Mouse (Mus musculus) neural tube, embryonic 11.5 days (tissue): ENCODE data around the gene Col4a3bp. TPM values are rescaled to one million over a fixed set of nuclear protein-coding genes. Genes with fewer than 3 reads are reported as not detected.

ENCODE experiments used
- ATAC-seq: fragments of 200-750 bp; cut with Nextera tagmentation; 2 replicates; pipeline ENCODE4 v1.8.0; 2017; ENCODE audit warnings: moderate number of reproducible peaks, mild to moderate bottlenecking, moderate TSS enrichment, moderate library complexity; ENCODE audit not compliant: insufficient read depth, low FRiP score, low TSS enrichment
- DNase-seq: peaks from one replicate; pipeline ENCODE4 v3.0.0-alpha.2; 2015; ENCODE audit warnings: low spot score
- H3K27ac ChIP-seq: fragments of 300-500 bp; sonication (generic); 2 replicates; pipeline ENCODE4 v1.5.1; 2014; ENCODE audit warnings: low read depth, mild to moderate bottlenecking, low read length
- H3K27me3 ChIP-seq: fragments of 300-500 bp; sonication (generic); 2 replicates; pipeline ENCODE4 v1.6.1; 2014; ENCODE audit warnings: mild to moderate bottlenecking, low read length, mixed read lengths; ENCODE audit not compliant: control insufficient read depth, insufficient read depth
- H3K36me3 ChIP-seq: fragments of 300-500 bp; sonication (generic); 2 replicates; pipeline ENCODE4 v1.6.1; 2014; ENCODE audit warnings: mild to moderate bottlenecking, low read length, moderate library complexity, mixed read lengths; ENCODE audit not compliant: control insufficient read depth, insufficient read depth
- H3K4me1 ChIP-seq: fragments of 300-500 bp; sonication (generic); 2 replicates; pipeline ENCODE4 v1.6.1; 2014; ENCODE audit warnings: low read length, mixed read lengths; ENCODE audit not compliant: control insufficient read depth, insufficient read depth
- H3K4me2 ChIP-seq: fragments of 300-500 bp; sonication (generic); 2 replicates; pipeline ENCODE4 v1.6.1; 2014; ENCODE audit warnings: low read depth, mild to moderate bottlenecking, moderate library complexity
- H3K4me3 ChIP-seq: fragments of 300-500 bp; sonication (generic); 2 replicates; pipeline ENCODE4 v1.5.1; 2014; ENCODE audit warnings: low read depth, low read length
- H3K9ac ChIP-seq: fragments of 300-500 bp; sonication (generic); 2 replicates; pipeline ENCODE4 v1.6.1; 2014; ENCODE audit warnings: mild to moderate bottlenecking, low read length
- H3K9me3 ChIP-seq: fragments of 300-500 bp; sonication (generic); 2 replicates; pipeline ENCODE4 v1.6.1; 2016; ENCODE audit warnings: low read length; ENCODE audit not compliant: control insufficient read depth
- WGBS: fragments of 180-500 bp; shearing (Covaris S2); extraction: QIAGEN DNeasy Blood & Tissue Kit; methylation state at CpG from one replicate; pipeline ENCODE4 v1.1.7; 2014; 5-methylcytosine and 5-hydroxymethylcytosine counted together
- polyA plus RNA-seq: library from polyadenylated mRNA; unstranded; fragments of >200 nt; fragmentation: Nextera tagmentation; extraction: Ambion mirVana; gene quantifications from 2 replicates; pipeline ENCODE4 v1.2.1, GENCODE M21; 2014

The Col4a3bp gene
- polyA plus RNA-seq, 1 experiment from 2014 or later: 5.9 TPM

- 0% methylated on average over 70 of the region's 70 CpGs for WGBS
- peak within 1 kb of the TSS; percentile 71 for H3K4me2 ChIP-seq
- H3K4me1 ChIP-seq: peaks cover 22% of the 10 kb centered on the region
- H3K4me3 ChIP-seq: peak within 1 kb of the TSS; percentile 88
- peak within 1 kb of the TSS; percentile 97 for H3K27ac ChIP-seq
- peak within 1 kb of the TSS; percentile 86 for H3K9ac ChIP-seq
- no peaks in the 10 kb centered on the region for H3K27me3 ChIP-seq
- peaks cover 4% of the 10 kb centered on the region for H3K36me3 ChIP-seq
- H3K9me3 ChIP-seq: no peaks in the 10 kb centered on the region
- DNase-seq (peak; percentile 98), ATAC-seq (peak; percentile 100)
Observed at GRCm38 (mm10) chr13:96670406-96671077, 128.1 kb downstream of the Col4a3bp start, which contains the start of gene Hmgcr. Gene Hmgcr, minus strand, starts transcription at chr13:96670936.

- Histone ChIP-seq H3K4me1 (peaks cover 22% of the 10 kb centered on the region), H3K9me3 (no peaks in the 10 kb centered on the region), H3K36me3 (no peaks in the 10 kb centered on the region), H3K4me2 (peak overlapping the region; percentile 71), H3K27me3 (no peaks in the 10 kb centered on the region), H3K4me3 (peak overlapping the region; percentile 88), H3K9ac (peak overlapping the region; percentile 48), H3K27ac (peak overlapping the region; percentile 97)
- 14% methylated on average over 31 of the region's 31 CpGs for WGBS
- no peak for ATAC-seq
- no peak for DNase-seq
Observed at GRCm38 (mm10) chr13:96671078-96671905, 128.9 kb downstream of the Col4a3bp start.

- H3K36me3 ChIP-seq: no peaks in the 10 kb centered on the region
- 92% methylated on average over 5 of the region's 5 CpGs for WGBS
- no peaks in the 10 kb centered on the region for H3K27me3 ChIP-seq
- no peaks in the 10 kb centered on the region for H3K9me3 ChIP-seq
- no peak for ATAC-seq
- H3K4me2 ChIP-seq: no peak overlapping the region
- H3K4me1 ChIP-seq: peaks cover 22% of the 10 kb centered on the region
- no peak overlapping the region for H3K4me3 ChIP-seq
- no peak for DNase-seq
- H3K9ac ChIP-seq: no peak overlapping the region
- H3K27ac ChIP-seq: no peak overlapping the region
Observed at GRCm38 (mm10) chr13:96671906-96672234, 129.5 kb downstream of the Col4a3bp start.

- Histone ChIP-seq H3K27me3 (no peaks in the 10 kb centered on the region), H3K27ac (no peak overlapping the region), H3K9ac (no peak overlapping the region), H3K36me3 (no peaks in the 10 kb centered on the region), H3K4me1 (peaks cover 22% of the 10 kb centered on the region), H3K9me3 (no peaks in the 10 kb centered on the region), H3K4me3 (no peak overlapping the region), H3K4me2 (no peak overlapping the region)
- DNase-seq (no peak), ATAC-seq (no peak)
- 82% methylated on average over 6 of the region's 6 CpGs for WGBS
Observed at GRCm38 (mm10) chr13:96672276-96672675, 129.9 kb downstream of the Col4a3bp start.

GRCm38 (mm10) chr13:96673817-96674216 is 131.4 kb downstream of the Col4a3bp start:
- H3K27me3 ChIP-seq: no peaks in the 10 kb centered on the region
- H3K27ac ChIP-seq: no peak overlapping the region
- H3K4me2 ChIP-seq: no peak overlapping the region
- DNase-seq (no peak), ATAC-seq (no peak)
- WGBS: 81% methylated on average over 7 of the region's 7 CpGs
- no peaks in the 10 kb centered on the region for H3K9me3 ChIP-seq
- H3K9ac ChIP-seq: no peak overlapping the region
- H3K4me1 ChIP-seq: peaks cover 11% of the 10 kb centered on the region
- H3K4me3 ChIP-seq: no peak overlapping the region
- no peaks in the 10 kb centered on the region for H3K36me3 ChIP-seq

- no peaks in the 10 kb centered on the region for H3K36me3 ChIP-seq
- ATAC-seq (no peak), DNase-seq (no peak)
- WGBS: 84% methylated on average over 6 of the region's 6 CpGs
- H3K27me3 ChIP-seq: no peaks in the 10 kb centered on the region
- no peak overlapping the region for H3K27ac ChIP-seq
- no peak overlapping the region for H3K9ac ChIP-seq
- no peak overlapping the region for H3K4me3 ChIP-seq
- H3K9me3 ChIP-seq: no peaks in the 10 kb centered on the region
- H3K4me1 ChIP-seq: peaks cover 5% of the 10 kb centered on the region
- no peak overlapping the region for H3K4me2 ChIP-seq
Observed at GRCm38 (mm10) chr13:96675756-96676155, 133.3 kb downstream of the Col4a3bp start.

GRCm38 (mm10) chr13:96677071-96677470 is 134.7 kb downstream of the Col4a3bp start:
- Histone ChIP-seq H3K9ac (no peak overlapping the region), H3K4me1 (no peaks in the 10 kb centered on the region), H3K4me3 (no peak overlapping the region), H3K9me3 (no peaks in the 10 kb centered on the region), H3K36me3 (no peaks in the 10 kb centered on the region), H3K27ac (no peak overlapping the region), H3K4me2 (no peak overlapping the region), H3K27me3 (no peaks in the 10 kb centered on the region)
- WGBS: 95% methylated on average over 1 of the region's 1 CpGs
- DNase-seq (no peak), ATAC-seq (no peak)

- Histone ChIP-seq H3K9me3 (no peaks in the 10 kb centered on the region), H3K27ac (no peak overlapping the region), H3K4me2 (no peak overlapping the region), H3K4me3 (no peak overlapping the region), H3K4me1 (no peaks in the 10 kb centered on the region), H3K36me3 (no peaks in the 10 kb centered on the region), H3K9ac (no peak overlapping the region), H3K27me3 (no peaks in the 10 kb centered on the region)
- no peak for ATAC-seq
- 84% methylated on average over 6 of the region's 6 CpGs for WGBS
- no peak for DNase-seq
Observed at GRCm38 (mm10) chr13:96678616-96679015, 136.2 kb downstream of the Col4a3bp start.
